In the genomic region with DNA sequence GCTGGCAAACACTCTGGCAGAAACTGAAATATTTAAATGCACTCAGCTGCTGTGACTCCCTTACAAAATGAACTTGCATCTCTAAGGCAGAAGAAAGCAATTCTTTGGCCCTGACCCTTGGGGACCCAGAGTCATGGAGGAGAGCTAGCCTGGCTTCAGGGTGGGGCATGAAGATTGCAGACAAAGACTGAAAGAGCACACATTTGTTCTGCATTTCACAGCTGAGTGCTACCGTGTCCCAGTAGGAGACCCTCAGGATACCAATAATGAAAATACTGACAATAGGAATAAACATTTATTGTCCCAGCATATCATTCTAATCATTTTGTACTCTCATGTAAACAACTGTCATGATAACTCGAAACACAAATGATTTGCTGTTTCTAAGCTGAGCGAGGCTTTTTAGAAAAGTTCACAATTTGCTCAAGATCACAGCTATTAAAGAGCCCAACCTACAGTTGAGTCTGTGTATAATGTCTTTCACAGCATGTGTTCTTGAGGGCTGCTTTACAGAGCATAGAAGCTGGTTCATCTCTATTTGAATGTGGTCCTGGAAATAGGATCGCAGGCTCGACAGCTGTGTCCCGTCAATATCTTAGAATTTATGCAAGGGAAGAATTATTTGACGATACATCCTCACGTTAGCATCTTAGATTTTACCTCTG, we compare ENCODE assay signal across 13 mouse cellular contexts.
"Had no signal": no experiment of that assay in that cellular context is flagged by ENCODE, and none has a peak within 500 bp of the region (broad histone marks: within the 10 kb centered on the region; RNA-seq: fewer than 3 reads in every experiment).

No protein-coding gene starts in this region.

- DNase-seq: kidney, adult 18-20 months; kidney, postnatal 10 days; kidney, postnatal 4 days; lung, adult 18-20 months; lung, postnatal 36 days; spleen, adult 18-20 months; thymus, postnatal 36 days had no signal

- H3K4me3 ChIP-seq: intestine, embryonic 15.5 days; layer of hippocampus, adult 2 months; limb, embryonic 13.5 days; midbrain, embryonic 12.5 days; stomach, embryonic 15.5 days had no signal

- H3K4me2 ChIP-seq: intestine, embryonic 15.5 days; limb, embryonic 13.5 days; midbrain, embryonic 12.5 days; stomach, embryonic 15.5 days had no signal

- H3K9me3 ChIP-seq: intestine, embryonic 15.5 days; limb, embryonic 13.5 days; midbrain, embryonic 12.5 days; stomach, embryonic 15.5 days had no signal

- ATAC-seq: intestine, embryonic 15.5 days had no signal

- H3K4me1 ChIP-seq: intestine, embryonic 15.5 days had no signal

- H3K36me3 ChIP-seq: intestine, embryonic 15.5 days; limb, embryonic 13.5 days; midbrain, embryonic 12.5 days; stomach, embryonic 15.5 days had no signal

- H3K27ac ChIP-seq: intestine, embryonic 15.5 days; layer of hippocampus, adult 2 months; limb, embryonic 13.5 days; liver, embryonic 14.5 days; midbrain, embryonic 12.5 days; stomach, embryonic 15.5 days had no signal

- H3K9ac ChIP-seq: intestine, embryonic 15.5 days; limb, embryonic 13.5 days; liver, embryonic 14.5 days; midbrain, embryonic 12.5 days; stomach, embryonic 15.5 days had no signal

- H3K27me3 ChIP-seq: intestine, embryonic 15.5 days; limb, embryonic 13.5 days; midbrain, embryonic 12.5 days; stomach, embryonic 15.5 days had no signal
